Mouse (Mus musculus): ENCODE measurements around the gene Teddm2.

DNA sequence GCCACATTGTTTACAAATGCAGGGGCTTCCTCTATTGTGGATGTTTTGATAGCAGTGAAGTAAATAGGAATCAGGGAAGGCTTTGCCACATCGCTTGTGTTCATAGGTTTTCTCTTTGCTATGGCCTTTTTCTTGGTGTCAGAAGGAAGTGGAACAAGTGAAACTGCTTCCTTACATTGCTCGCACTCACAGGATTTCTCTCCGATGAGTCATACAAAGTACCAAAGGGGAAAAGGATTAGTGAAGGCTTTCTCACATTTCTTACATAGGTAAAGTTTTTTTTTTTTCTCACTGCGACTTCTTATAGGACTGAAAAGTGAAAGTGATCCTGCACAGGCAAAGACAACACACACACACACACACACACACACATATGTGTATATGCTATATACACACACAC, 64.0 kb downstream of the Teddm2 start:
- TF ChIP-seq EP300 (IDR thresholded peaks at IDR 0.05; ENCODE audit: low read depth) (no peak), CTCF (IDR thresholded peaks at IDR 0.05; ENCODE audit: low read depth) (no peak)

Measured in liver, postnatal 0 days (tissue).